Mouse (Mus musculus): Measurements from ENCODE around the gene Snu13.

DNA sequence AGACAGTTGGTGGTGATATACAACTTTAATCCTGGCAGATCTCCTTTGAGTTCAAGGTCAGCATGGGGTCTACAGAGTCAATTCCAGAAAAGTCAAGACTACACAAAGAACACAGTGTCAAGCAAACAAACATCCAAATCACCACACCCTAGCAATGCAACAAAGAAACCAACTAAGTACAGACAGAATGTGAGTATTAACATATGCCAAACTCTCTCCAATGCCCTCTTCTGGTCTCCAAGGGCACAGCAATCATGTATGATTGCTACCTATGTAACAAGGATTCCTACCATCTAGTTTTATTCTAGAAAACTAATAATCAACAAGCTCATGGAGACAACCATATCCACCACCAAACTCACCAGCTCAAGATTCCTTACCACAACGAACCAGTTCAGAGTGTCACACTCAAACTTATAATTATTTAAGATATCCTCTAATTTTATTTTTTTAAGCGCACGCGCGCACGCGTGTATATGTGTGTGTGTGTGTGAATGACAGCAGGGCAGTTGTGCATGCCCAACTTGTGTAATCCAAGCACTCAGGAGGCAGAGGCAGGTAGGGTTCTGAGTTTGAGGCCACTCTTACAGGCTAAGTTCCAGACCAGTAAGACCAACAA, 3.1 kb downstream of the Snu13 start:
- peak; percentile 32; the same call in 1 of the 2 replicates for TF ChIP-seq CTCF (IDR thresholded peaks at IDR 0.05; ENCODE audit: low read depth)
- TF ChIP-seq EP300 (IDR thresholded peaks at IDR 0.05; ENCODE audit: low read depth) = no peak
